Mouse (Mus musculus): Measurements from ENCODE around the gene Neo1. TPM values are rescaled to one million over a fixed set of nuclear protein-coding genes. Genes with fewer than 3 reads are reported as not detected.

The Neo1 gene
- polyA plus RNA-seq (2014; fragmentation: Nextera tagmentation; extraction: Ambion mirVana) = 53.3 and 54.6 TPM in 2 replicates

- Histone ChIP-seq H3K9ac (replicated peaks; ENCODE audit: low read depth, low read length) (peak within 1 kb of the TSS; percentile 96), H3K4me3 (ENCODE audit: low read depth, low read length) (peak within 1 kb of the TSS; percentile 97), H3K4me2 (replicated peaks; ENCODE audit: low read depth, low read length) (peak within 1 kb of the TSS; percentile 79), H3K36me3 (ENCODE audit: control insufficient read depth, insufficient read depth, low read length) (no peaks in the 10 kb centered on the region), H3K4me1 (ENCODE audit: control insufficient read depth, insufficient read depth, low read length) (peaks cover 10% of the 10 kb centered on the region), H3K9me3 (ENCODE audit: control insufficient read depth, low read depth, low read length) (no peaks in the 10 kb centered on the region), H3K27me3 (ENCODE audit: control insufficient read depth, insufficient read depth, low read length) (no peaks in the 10 kb centered on the region), H3K27ac (ENCODE audit: low read length) (peak within 1 kb of the TSS; percentile 100)
- 0% methylated on average over 16 of the region's 86 CpGs for WGBS
- peak; percentile 91 for ATAC-seq (ENCODE audit: insufficient number of reproducible peaks, insufficient read depth, low FRiP score, low read depth)
Observed at GRCm38 (mm10) chr9:59036159-59036731, at the start of gene Neo1. Gene Neo1, minus strand, starts transcription at chr9:59036441.

GRCm38 (mm10) chr9:59075632-59076031 lies 39.4 kb upstream of the Neo1 start:
- WGBS = 47% methylated on average over 4 of the region's 4 CpGs
- no peaks in the 10 kb centered on the region for H3K27me3 ChIP-seq (ENCODE audit: control insufficient read depth, insufficient read depth, low read length)
- H3K4me1 ChIP-seq (ENCODE audit: control insufficient read depth, insufficient read depth, low read length) = peaks cover 12% of the 10 kb centered on the region
- no peak overlapping the region for H3K4me3 ChIP-seq (ENCODE audit: low read depth, low read length)
- H3K36me3 ChIP-seq (ENCODE audit: control insufficient read depth, insufficient read depth, low read length) = no peaks in the 10 kb centered on the region
- no peak overlapping the region for H3K9ac ChIP-seq (replicated peaks; ENCODE audit: low read depth, low read length)
- no peak for ATAC-seq (ENCODE audit: insufficient number of reproducible peaks, insufficient read depth, low FRiP score, low read depth)
- H3K4me2 ChIP-seq (replicated peaks; ENCODE audit: low read depth, low read length) = no peak overlapping the region
- no peaks in the 10 kb centered on the region for H3K9me3 ChIP-seq (ENCODE audit: control insufficient read depth, low read depth, low read length)
- no peak overlapping the region for H3K27ac ChIP-seq (ENCODE audit: low read length)

- ATAC-seq (ENCODE audit: insufficient number of reproducible peaks, insufficient read depth, low FRiP score, low read depth) = no peak
- Histone ChIP-seq H3K36me3 (ENCODE audit: control insufficient read depth, insufficient read depth, low read length) (no peaks in the 10 kb centered on the region), H3K4me3 (ENCODE audit: low read depth, low read length) (no peak overlapping the region), H3K27ac (ENCODE audit: low read length) (no peak overlapping the region), H3K9me3 (ENCODE audit: control insufficient read depth, low read depth, low read length) (no peaks in the 10 kb centered on the region), H3K4me2 (replicated peaks; ENCODE audit: low read depth, low read length) (no peak overlapping the region), H3K27me3 (ENCODE audit: control insufficient read depth, insufficient read depth, low read length) (no peaks in the 10 kb centered on the region), H3K9ac (replicated peaks; ENCODE audit: low read depth, low read length) (no peak overlapping the region), H3K4me1 (ENCODE audit: control insufficient read depth, insufficient read depth, low read length) (peaks cover 12% of the 10 kb centered on the region)
- 81% methylated on average over 4 of the region's 4 CpGs for WGBS
Observed at GRCm38 (mm10) chr9:59073887-59074286, 37.6 kb upstream of the Neo1 start.

GRCm38 (mm10) chr9:59072076-59072777 lies 36.0 kb upstream of the Neo1 start:
- H3K27ac ChIP-seq (ENCODE audit: low read length) = peak overlapping the region; percentile 73; the same call in 1 of the 2 replicates
- WGBS = 29% methylated on average over 14 of the region's 14 CpGs
- H3K27me3 ChIP-seq (ENCODE audit: control insufficient read depth, insufficient read depth, low read length) = no peaks in the 10 kb centered on the region
- no peaks in the 10 kb centered on the region for H3K36me3 ChIP-seq (ENCODE audit: control insufficient read depth, insufficient read depth, low read length)
- H3K9me3 ChIP-seq (ENCODE audit: control insufficient read depth, low read depth, low read length) = no peaks in the 10 kb centered on the region
- ATAC-seq (ENCODE audit: insufficient number of reproducible peaks, insufficient read depth, low FRiP score, low read depth) = no peak
- peaks cover 12% of the 10 kb centered on the region for H3K4me1 ChIP-seq (ENCODE audit: control insufficient read depth, insufficient read depth, low read length)
- no peak overlapping the region; the same call in 1 of the 2 replicates for H3K9ac ChIP-seq (replicated peaks; ENCODE audit: low read depth, low read length)
- H3K4me2 ChIP-seq (replicated peaks; ENCODE audit: low read depth, low read length) = peak overlapping the region; percentile 27; the same call in 1 of the 2 replicates
- no peak overlapping the region for H3K4me3 ChIP-seq (ENCODE audit: low read depth, low read length)

- H3K4me2 ChIP-seq (replicated peaks; ENCODE audit: low read depth, low read length) = peak overlapping the region; percentile 27; the same call in 1 of the 2 replicates
- no peaks in the 10 kb centered on the region for H3K36me3 ChIP-seq (ENCODE audit: control insufficient read depth, insufficient read depth, low read length)
- no peak overlapping the region for H3K4me3 ChIP-seq (ENCODE audit: low read depth, low read length)
- H3K4me1 ChIP-seq (ENCODE audit: control insufficient read depth, insufficient read depth, low read length) = peaks cover 17% of the 10 kb centered on the region
- WGBS = 38% methylated on average over 7 of the region's 7 CpGs
- ATAC-seq (ENCODE audit: insufficient number of reproducible peaks, insufficient read depth, low FRiP score, low read depth) = no peak
- peak overlapping the region; percentile 73; the same call in 1 of the 2 replicates for H3K27ac ChIP-seq (ENCODE audit: low read length)
- no peak overlapping the region for H3K9ac ChIP-seq (replicated peaks; ENCODE audit: low read depth, low read length)
- no peaks in the 10 kb centered on the region for H3K9me3 ChIP-seq (ENCODE audit: control insufficient read depth, low read depth, low read length)
- H3K27me3 ChIP-seq (ENCODE audit: control insufficient read depth, insufficient read depth, low read length) = no peaks in the 10 kb centered on the region
Observed at GRCm38 (mm10) chr9:59071220-59071977, 35.2 kb upstream of the Neo1 start.

- no peaks in the 10 kb centered on the region for H3K36me3 ChIP-seq (ENCODE audit: control insufficient read depth, insufficient read depth, low read length)
- no peak overlapping the region for H3K4me2 ChIP-seq (replicated peaks; ENCODE audit: low read depth, low read length)
- no peaks in the 10 kb centered on the region for H3K27me3 ChIP-seq (ENCODE audit: control insufficient read depth, insufficient read depth, low read length)
- ATAC-seq (ENCODE audit: insufficient number of reproducible peaks, insufficient read depth, low FRiP score, low read depth) = no peak
- no peaks in the 10 kb centered on the region for H3K9me3 ChIP-seq (ENCODE audit: control insufficient read depth, low read depth, low read length)
- whole genome bisulfite sequencing = 86% methylated on average over 4 of the region's 4 CpGs
- H3K9ac ChIP-seq (replicated peaks; ENCODE audit: low read depth, low read length) = no peak overlapping the region
- peaks cover 22% of the 10 kb centered on the region for H3K4me1 ChIP-seq (ENCODE audit: control insufficient read depth, insufficient read depth, low read length)
- H3K4me3 ChIP-seq (ENCODE audit: low read depth, low read length) = no peak overlapping the region
- H3K27ac ChIP-seq (ENCODE audit: low read length) = no peak overlapping the region
Observed at GRCm38 (mm10) chr9:59070216-59070615, 34.0 kb upstream of the Neo1 start.

- no peak for ATAC-seq (ENCODE audit: insufficient number of reproducible peaks, insufficient read depth, low FRiP score, low read depth)
- H3K4me3 ChIP-seq (ENCODE audit: low read depth, low read length) = no peak overlapping the region
- no peak overlapping the region for H3K27ac ChIP-seq (ENCODE audit: low read length)
Observed at GRCm38 (mm10) chr9:59065616-59066301, 29.5 kb upstream of the Neo1 start.

GRCm38 (mm10) chr9:59062409-59062808 lies 26.2 kb upstream of the Neo1 start:
- 57% methylated on average over 4 of the region's 4 CpGs for WGBS

More at GRCm38 (mm10) chr9:59065616-59066301, 29.5 kb upstream of the Neo1 start:
- Histone ChIP-seq H3K36me3 (ENCODE audit: control insufficient read depth, insufficient read depth, low read length) (no peaks in the 10 kb centered on the region), H3K27me3 (ENCODE audit: control insufficient read depth, insufficient read depth, low read length) (no peaks in the 10 kb centered on the region), H3K4me1 (ENCODE audit: control insufficient read depth, insufficient read depth, low read length) (peaks cover 9% of the 10 kb centered on the region; the same call in 1 of the 2 replicates), H3K9me3 (ENCODE audit: control insufficient read depth, low read depth, low read length) (no peaks in the 10 kb centered on the region), H3K4me2 (replicated peaks; ENCODE audit: low read depth, low read length) (no peak overlapping the region), H3K9ac (replicated peaks; ENCODE audit: low read depth, low read length) (no peak overlapping the region)
- WGBS = 27% methylated on average over 6 of the region's 6 CpGs

More at GRCm38 (mm10) chr9:59062409-59062808, 26.2 kb upstream of the Neo1 start:
- no peak overlapping the region for H3K27ac ChIP-seq (ENCODE audit: low read length)
- H3K36me3 ChIP-seq (ENCODE audit: control insufficient read depth, insufficient read depth, low read length) = no peaks in the 10 kb centered on the region
- no peak for ATAC-seq (ENCODE audit: insufficient number of reproducible peaks, insufficient read depth, low FRiP score, low read depth)
- peaks cover 9% of the 10 kb centered on the region; the same call in 1 of the 2 replicates for H3K4me1 ChIP-seq (ENCODE audit: control insufficient read depth, insufficient read depth, low read length)
- H3K27me3 ChIP-seq (ENCODE audit: control insufficient read depth, insufficient read depth, low read length) = no peaks in the 10 kb centered on the region
- no peaks in the 10 kb centered on the region for H3K9me3 ChIP-seq (ENCODE audit: control insufficient read depth, low read depth, low read length)
- H3K9ac ChIP-seq (replicated peaks; ENCODE audit: low read depth, low read length) = no peak overlapping the region
- no peak overlapping the region for H3K4me2 ChIP-seq (replicated peaks; ENCODE audit: low read depth, low read length)
- H3K4me3 ChIP-seq (ENCODE audit: low read depth, low read length) = no peak overlapping the region

Measured in stomach, embryonic 14.5 days (tissue).